Mouse (Mus musculus): Measurements from ENCODE around the gene Pigo. TPM values are rescaled to one million over a fixed set of nuclear protein-coding genes. Genes with fewer than 3 reads are reported as not detected.
A peak's percentile ranks its signal among the peaks of the same experiment; 100 is the strongest.
"Not testable (repeated sequence)": the region's sequence is repeated elsewhere in the genome, so short reads cannot be mapped to it uniquely, and the experiment has no call there.

Pigo gene
- polyA plus RNA-seq, 1 experiment from 2014 or later: 26.0 TPM

DNA sequence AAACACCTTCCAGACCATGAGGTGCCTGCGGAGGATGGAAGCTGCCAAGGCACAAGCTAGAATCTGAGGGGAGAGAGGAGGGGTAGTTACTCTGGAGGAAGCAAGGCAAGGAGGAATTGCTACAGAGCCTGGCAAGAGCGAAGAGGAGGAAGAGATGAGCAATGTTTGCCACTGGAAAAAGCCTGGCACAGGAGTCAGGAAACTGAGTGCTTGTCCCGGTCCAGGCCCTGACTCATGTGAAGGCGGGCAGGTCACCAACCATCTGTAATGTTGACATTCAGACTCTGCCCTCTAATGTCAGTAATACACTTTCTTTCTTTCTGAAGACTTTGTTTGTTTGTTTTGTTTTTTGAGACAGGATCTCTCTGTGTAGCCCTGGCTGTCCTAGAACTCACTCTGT is 7.5 kb downstream of the Pigo start:
- Histone ChIP-seq H3K36me3 (peaks cover 65% of the 10 kb centered on the region), H3K9ac (no peak overlapping the region), H3K4me3 (no peak overlapping the region), H3K27me3 (no peaks in the 10 kb centered on the region), H3K4me2 (replicated peaks) (no peak overlapping the region), H3K9me3 (no peaks in the 10 kb centered on the region), H3K4me1 (no peaks in the 10 kb centered on the region), H3K27ac (no peak overlapping the region)
- no peak for ATAC-seq (ENCODE audit: low FRiP score, low read depth)
- 88% methylated on average over 4 of the region's 4 CpGs for WGBS

DNA sequence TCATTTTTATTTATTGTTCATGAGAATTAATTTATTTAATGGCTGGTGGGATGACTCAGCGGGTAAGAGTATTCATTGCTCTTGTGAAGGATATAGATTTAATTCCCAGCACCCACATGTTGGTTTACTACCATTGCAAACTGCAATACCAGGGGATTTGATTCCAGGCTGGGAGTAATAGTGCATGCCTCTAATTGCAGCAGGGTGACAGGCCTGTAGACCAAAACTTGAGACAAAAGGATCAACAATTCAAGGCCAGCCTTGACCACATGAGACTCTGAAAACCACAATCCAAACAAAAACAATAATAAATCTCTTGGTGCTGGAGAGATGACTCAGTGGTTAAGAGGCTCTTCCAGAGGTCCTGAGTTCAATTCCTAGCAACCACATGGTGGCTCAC is 13.5 kb downstream of the Pigo start:
- no peaks in the 10 kb centered on the region for H3K27me3 ChIP-seq
- peaks cover 5% of the 10 kb centered on the region for H3K36me3 ChIP-seq
- no peak overlapping the region for H3K27ac ChIP-seq
- H3K4me1 ChIP-seq: peaks cover 14% of the 10 kb centered on the region; the same call in 1 of the 2 replicates
- no peak overlapping the region for H3K4me3 ChIP-seq
- no peaks in the 10 kb centered on the region for H3K9me3 ChIP-seq
- no peak overlapping the region for H3K9ac ChIP-seq
- WGBS: 96% methylated on average over 1 of the region's 1 CpGs
- H3K4me2 ChIP-seq (replicated peaks): no peak overlapping the region
- no peak for ATAC-seq (ENCODE audit: low FRiP score, low read depth)

DNA sequence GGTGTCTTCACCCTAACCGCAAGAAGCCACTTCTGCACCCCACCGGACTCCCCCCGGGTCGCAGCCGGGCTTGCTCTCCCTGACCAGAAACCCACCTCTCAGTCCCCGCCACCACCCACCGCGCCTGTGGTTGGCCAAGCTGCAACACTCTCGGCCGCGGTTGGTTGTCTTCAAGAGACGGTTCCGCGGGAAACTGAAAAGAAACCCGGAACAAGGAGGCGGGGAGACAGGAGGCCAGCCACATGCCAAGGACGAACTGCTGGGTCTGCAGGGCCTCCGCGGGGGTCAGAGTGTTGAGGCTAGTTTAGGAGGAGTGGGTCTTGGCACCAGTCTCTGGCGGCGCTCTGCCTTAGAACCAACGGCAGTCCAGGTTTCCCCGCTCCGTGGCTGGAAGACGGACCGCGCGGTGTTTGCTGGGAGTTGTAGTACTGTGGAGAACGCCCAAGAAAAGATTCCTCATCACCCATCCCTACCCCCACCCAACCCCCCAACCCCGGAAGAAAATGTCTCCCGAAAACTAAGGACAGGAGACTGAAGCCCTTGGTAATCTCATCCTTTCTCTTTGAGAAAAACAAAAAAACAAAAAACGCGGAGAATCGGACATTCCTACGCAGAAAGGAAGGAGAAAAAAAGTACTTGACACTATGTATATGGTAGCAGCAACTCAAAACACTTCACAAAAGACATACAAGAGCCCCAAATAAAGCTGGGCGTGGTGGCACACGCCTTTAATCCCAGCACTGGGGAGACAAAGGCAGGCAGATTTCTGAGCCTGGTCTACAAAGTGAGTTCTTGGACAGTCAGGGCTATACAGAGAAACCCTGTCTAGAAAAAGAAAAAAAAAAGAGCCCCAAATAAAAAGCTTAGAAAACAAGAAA is 15.2 kb downstream of the Pigo start, which contains the start of gene Fancg:
Fancg (minus strand) TSS at position 346 of the 878 bp plus-strand sequence.
- ATAC-seq (ENCODE audit: low FRiP score, low read depth): peak; percentile 95
- Histone ChIP-seq H3K4me2 (replicated peaks) (peak within 1 kb of the TSS; percentile 81), H3K27ac (no peak within 1 kb of the TSS; the same call in 1 of the 2 replicates), H3K36me3 (peaks cover 8% of the 10 kb centered on the region), H3K9ac (peak within 1 kb of the TSS; percentile 73), H3K4me3 (peak within 1 kb of the TSS; percentile 72), H3K9me3 (no peaks in the 10 kb centered on the region), H3K27me3 (no peaks in the 10 kb centered on the region), H3K4me1 (peaks cover 14% of the 10 kb centered on the region; the same call in 1 of the 2 replicates)
- WGBS: under 1% methylated on average over 37 of the region's 37 CpGs

DNA sequence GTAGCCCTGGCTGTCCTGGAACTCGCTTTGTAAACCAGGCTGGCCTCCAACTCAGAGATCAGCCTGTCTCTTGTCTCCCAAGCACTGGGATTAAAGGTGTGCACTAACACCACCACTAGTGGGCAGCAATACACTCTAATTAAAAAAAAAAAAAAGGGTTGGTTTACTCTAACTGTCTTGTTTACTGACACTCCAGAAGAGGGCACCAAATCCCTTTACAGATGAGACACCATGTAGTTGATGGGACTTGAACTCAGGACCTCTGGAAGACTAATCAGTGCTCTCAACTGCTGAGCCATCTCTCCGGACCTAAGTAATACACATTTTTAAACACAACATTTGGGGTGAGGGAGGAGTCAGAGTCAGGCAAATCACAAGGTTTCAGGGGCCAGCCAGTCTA is 19.9 kb downstream of the Pigo start:
- Histone ChIP-seq H3K4me1 (peaks cover 14% of the 10 kb centered on the region; the same call in 1 of the 2 replicates), H3K9ac (no peak overlapping the region)
- WGBS: 61% methylated on average over 2 of the region's 2 CpGs

DNA sequence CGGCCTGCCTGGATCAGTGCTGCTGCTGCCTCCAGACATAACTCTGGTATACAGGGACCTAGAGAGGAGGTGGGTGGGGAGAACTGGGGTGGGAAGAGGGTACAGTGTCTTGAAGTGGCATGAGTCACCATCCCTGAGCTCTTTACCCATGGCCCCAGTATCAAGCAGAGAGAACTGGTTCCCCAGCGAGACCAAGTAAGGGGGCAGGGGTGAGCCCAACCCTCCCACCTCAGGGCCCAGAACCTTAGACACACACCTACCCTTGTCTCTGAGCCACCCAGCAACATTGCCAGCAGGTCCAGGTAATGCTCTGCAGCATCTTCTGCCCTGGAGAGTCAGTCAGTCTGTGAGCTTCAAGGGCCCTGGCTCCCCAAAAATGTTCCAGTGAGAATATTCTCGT is 20.7 kb downstream of the Pigo start:
- Histone ChIP-seq H3K4me3 (no peak overlapping the region), H3K4me2 (replicated peaks) (no peak overlapping the region), H3K4me1 (peaks cover 14% of the 10 kb centered on the region; the same call in 1 of the 2 replicates), H3K9ac (no peak overlapping the region), H3K36me3 (peaks cover 15% of the 10 kb centered on the region), H3K9me3 (no peaks in the 10 kb centered on the region), H3K27me3 (no peaks in the 10 kb centered on the region), H3K27ac (no peak overlapping the region)
- WGBS: 85% methylated on average over 3 of the region's 3 CpGs
- no peak for ATAC-seq (ENCODE audit: low FRiP score, low read depth)

More for the DNA sequence above, 19.9 kb downstream of the Pigo start:
- Histone ChIP-seq H3K4me2 (replicated peaks) (no peak overlapping the region), H3K27ac (no peak overlapping the region), H3K9me3 (no peaks in the 10 kb centered on the region), H3K27me3 (no peaks in the 10 kb centered on the region), H3K4me3 (no peak overlapping the region), H3K36me3 (peaks cover 15% of the 10 kb centered on the region)
- no peak for ATAC-seq (ENCODE audit: low FRiP score, low read depth)

DNA sequence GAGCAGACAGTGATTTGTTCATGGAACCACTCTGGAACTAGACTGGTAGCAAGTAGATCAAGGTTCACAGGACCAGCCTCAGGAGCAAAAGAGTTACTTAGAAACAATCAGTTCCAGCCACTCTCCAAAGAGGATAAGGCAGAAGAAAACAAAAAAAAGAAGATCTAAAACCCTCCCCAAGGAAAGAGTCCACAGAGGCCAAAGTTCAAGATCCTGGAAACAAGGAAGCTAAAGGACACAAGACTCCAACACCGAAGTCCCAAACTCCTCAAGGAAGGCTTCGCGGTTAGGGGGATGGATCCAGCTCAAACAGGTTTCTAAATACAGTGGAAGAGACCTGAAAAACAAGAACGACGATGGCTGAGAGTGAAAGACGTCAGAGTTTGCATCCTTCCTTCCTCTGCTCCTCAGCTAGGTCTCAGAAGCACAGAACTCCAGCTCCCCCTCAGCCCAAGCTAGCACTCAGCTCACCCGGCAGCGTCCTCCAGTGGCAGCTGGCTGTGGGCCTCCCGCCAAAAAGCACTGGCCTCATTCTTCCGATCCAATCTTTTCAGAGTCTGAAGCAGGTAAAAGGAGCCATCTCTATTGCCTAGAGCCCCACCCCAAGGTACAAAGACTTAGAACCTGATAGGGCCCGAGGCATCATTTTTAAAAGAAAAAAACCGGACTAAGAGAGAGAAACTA is 22.7 kb downstream of the Pigo start:
- Histone ChIP-seq H3K36me3 (peaks cover 15% of the 10 kb centered on the region), H3K9ac (no peak overlapping the region), H3K27ac (no peak overlapping the region), H3K27me3 (no peaks in the 10 kb centered on the region), H3K4me2 (replicated peaks) (no peak overlapping the region), H3K4me1 (peaks cover 13% of the 10 kb centered on the region), H3K4me3 (no peak overlapping the region), H3K9me3 (no peaks in the 10 kb centered on the region)
- ATAC-seq (ENCODE audit: low FRiP score, low read depth): no peak
- 79% methylated on average over 12 of the region's 12 CpGs for WGBS

DNA sequence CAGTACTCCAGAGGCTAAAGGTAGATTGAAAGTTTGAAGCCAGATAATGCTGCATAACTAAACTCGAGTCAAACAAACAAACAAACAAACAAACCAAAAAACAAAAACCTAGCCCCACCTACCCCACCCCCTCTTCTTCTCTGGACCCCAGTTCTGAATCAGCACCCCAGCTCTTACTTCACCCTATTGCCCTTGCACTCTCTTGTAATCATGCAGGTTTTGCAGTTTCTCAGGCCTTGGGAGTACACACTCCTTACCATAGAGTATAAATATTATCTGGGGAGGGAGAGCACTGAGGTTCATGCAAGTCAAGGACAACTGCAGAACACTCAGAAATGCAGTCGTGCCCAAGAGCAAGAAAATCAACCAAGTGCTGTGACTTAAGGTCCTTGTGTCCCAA is 24.3 kb downstream of the Pigo start:
- Histone ChIP-seq H3K27me3 (no peaks in the 10 kb centered on the region), H3K4me3 (no peak overlapping the region), H3K9ac (no peak overlapping the region), H3K36me3 (peaks cover 18% of the 10 kb centered on the region; the same call in 1 of the 2 replicates), H3K9me3 (no peaks in the 10 kb centered on the region), H3K4me1 (peaks cover 23% of the 10 kb centered on the region), H3K27ac (peak overlapping the region; percentile 84; the same call in 1 of the 2 replicates), H3K4me2 (replicated peaks) (no peak overlapping the region)
- ATAC-seq (ENCODE audit: low FRiP score, low read depth): no peak
- WGBS: 87% methylated on average over 2 of the region's 2 CpGs

DNA sequence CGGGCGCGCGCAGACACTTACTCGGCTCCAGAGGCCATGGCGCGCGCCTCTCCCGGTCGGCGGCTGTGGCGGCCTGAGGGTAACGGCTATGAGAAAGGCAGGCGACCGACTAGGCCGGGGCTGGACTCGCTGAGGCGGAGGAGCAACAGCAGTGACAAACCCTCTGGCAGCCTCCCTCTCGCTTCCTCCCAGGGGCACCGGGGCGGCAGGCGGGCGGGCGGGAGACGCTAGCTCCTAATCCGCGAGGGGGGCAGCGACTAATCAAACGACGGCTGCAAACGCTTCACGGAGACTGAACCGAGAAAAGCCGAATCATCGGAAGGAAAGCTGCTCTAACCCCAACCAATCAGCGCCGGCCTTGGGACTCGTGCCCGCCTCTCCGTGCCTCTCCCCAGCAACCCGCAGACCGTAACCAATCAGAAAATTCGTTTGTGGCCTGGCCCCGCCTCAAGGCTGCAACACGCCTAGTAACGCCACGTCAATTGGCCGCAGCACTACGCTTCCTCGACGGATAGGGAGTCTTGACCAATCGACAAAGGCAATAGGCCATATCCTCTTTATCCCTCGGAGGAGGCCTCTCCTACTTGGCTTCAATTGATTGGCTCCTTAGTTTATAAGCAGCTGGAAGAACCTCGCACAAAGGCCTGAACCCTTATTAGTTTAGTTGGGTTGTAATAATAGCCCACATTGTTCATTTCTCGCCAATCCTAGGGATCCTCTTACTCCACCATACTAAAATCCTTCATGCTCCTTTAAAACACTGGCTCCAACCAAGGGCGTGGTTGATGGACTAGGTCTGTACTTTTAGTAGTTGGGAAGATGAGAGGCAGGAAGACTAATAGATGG is 25.3 kb downstream of the Pigo start, which contains the start of gene Vcp:
Vcp (minus strand) TSS at position 367 of the 846 bp plus-strand sequence.
- not testable (repeated sequence) for H3K9me3 ChIP-seq, H3K27me3 ChIP-seq
- ATAC-seq (ENCODE audit: low FRiP score, low read depth): peak; percentile 99
- H3K4me3 ChIP-seq: peak within 1 kb of the TSS; percentile 97
- H3K36me3 ChIP-seq: peaks cover 27% of the 10 kb centered on the region
- peak within 1 kb of the TSS; percentile 99 for H3K27ac ChIP-seq
- peak within 1 kb of the TSS; percentile 92 for H3K4me2 ChIP-seq (replicated peaks)
- WGBS: under 1% methylated on average over 50 of the region's 56 CpGs
- H3K9ac ChIP-seq: peak within 1 kb of the TSS; percentile 98
- peaks cover 23% of the 10 kb centered on the region for H3K4me1 ChIP-seq

DNA sequence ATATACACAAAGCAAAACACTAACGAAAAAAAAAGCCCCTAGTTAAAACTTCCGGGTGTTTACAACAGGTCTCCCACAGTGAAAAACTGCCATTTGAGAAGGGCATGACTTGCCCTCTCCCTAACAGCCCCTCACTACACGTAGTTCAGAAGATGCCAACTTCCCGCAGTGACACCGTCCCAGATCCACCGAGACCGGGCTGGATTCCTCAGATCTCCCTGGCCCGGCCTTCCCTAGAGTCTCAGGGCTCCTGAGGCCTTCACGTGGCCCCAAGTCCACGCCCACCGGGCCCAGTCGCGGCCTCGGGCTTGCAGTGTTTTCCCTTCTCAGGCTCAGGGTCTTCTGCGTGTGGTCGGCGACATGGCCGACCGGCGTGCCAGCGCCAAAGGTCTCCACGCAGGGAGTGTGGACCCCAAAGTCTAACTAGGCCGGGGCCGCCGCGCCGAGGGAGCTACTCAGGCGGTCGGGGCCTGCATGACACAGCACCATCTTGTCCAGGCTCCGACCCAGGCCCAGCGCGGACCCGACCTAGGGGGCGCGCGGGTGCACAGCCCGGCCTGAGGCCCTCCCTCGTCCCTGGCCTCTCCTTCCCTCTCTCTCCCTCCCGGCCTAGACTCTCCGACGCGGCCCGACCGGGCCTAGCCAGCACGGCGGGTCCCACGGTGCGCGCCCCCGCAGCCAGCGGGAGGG is 26.0 kb downstream of the Pigo start:
- Histone ChIP-seq H3K4me2 (replicated peaks) (peak overlapping the region; percentile 92), H3K36me3 (peaks cover 35% of the 10 kb centered on the region), H3K9me3 (no peaks in the 10 kb centered on the region), H3K27me3 (no peaks in the 10 kb centered on the region), H3K27ac (peak overlapping the region; percentile 99), H3K9ac (peak overlapping the region; percentile 98), H3K4me1 (peaks cover 23% of the 10 kb centered on the region), H3K4me3 (peak overlapping the region; percentile 97)
- WGBS: under 1% methylated on average over 42 of the region's 51 CpGs
- peak; percentile 79 for ATAC-seq (ENCODE audit: low FRiP score, low read depth)

DNA sequence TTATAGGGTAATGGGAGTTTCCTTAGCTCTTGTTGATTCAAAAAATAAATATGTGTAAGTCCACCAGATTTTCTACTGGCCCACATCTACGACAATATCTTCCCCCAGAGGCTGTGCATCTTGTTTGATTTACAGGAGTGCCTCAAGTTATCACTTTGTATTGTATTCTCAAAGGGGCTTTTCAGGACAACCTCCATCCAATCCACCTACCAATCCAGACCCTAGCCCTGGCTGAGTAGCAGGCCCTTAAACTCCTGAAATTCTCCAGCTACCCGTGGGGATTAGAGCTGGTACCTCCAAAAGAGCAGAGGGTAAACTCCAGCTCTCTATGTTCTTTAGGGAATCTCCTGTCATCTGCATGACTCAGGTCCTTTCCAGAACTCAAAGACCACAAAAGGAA is 27.6 kb downstream of the Pigo start:
- WGBS: 75% methylated on average over 2 of the region's 2 CpGs
- ATAC-seq (ENCODE audit: low FRiP score, low read depth): no peak
- Histone ChIP-seq H3K4me2 (replicated peaks) (peak overlapping the region; percentile 92), H3K9ac (0 out of 2 replicates have a peak overlapping the region, but pooled peaks have one; percentile 43), H3K36me3 (peaks cover 44% of the 10 kb centered on the region), H3K27ac (no peak overlapping the region), H3K9me3 (no peaks in the 10 kb centered on the region), H3K4me3 (peak overlapping the region; percentile 97), H3K27me3 (no peaks in the 10 kb centered on the region), H3K4me1 (peaks cover 23% of the 10 kb centered on the region)

DNA sequence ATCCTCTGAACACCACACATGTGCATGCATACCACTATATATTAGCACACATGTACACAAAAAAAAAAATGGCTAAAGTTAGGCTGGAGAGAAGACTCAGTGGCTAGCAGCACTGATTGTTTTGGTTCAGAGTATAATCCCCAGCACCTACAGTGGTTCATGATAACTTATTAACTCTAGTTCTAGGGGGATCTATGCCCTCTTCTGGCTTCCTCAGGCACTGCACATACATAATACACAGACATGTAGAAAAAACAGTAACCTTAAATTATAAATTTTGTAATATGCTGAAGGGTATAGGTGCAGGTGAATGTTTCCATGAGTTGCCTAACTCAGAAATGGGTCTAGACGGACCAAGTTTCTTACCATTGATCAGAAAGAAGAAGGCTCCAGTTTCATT is 37.3 kb downstream of the Pigo start:
- Histone ChIP-seq H3K4me2 (replicated peaks) (no peak overlapping the region), H3K27me3 (no peaks in the 10 kb centered on the region), H3K4me1 (no peaks in the 10 kb centered on the region), H3K9me3 (no peaks in the 10 kb centered on the region), H3K9ac (no peak overlapping the region), H3K27ac (no peak overlapping the region), H3K36me3 (peaks cover 97% of the 10 kb centered on the region), H3K4me3 (no peak overlapping the region)
- no peak for ATAC-seq (ENCODE audit: low FRiP score, low read depth)
- 77% methylated on average over 1 of the region's 1 CpGs for WGBS

All from limb, embryonic 13.5 days (tissue).